Mouse (Mus musculus): ENCODE measurements around the gene Gab2. TPM values are rescaled to one million over a fixed set of nuclear protein-coding genes. Genes with fewer than 3 reads are reported as not detected.
A peak's percentile ranks its signal among the peaks of the same experiment; 100 is the strongest.
"Not testable (repeated sequence)": the region's sequence is repeated elsewhere in the genome, so short reads cannot be mapped to it uniquely, and the experiment has no call there.

Gab2 gene
- polyA plus RNA-seq, 1 experiment from 2014 or later, result 6.6 TPM

- H3K9me3 ChIP-seq (ENCODE audit: control insufficient read depth, low read length), result no peaks in the 10 kb centered on the region
- no peaks in the 10 kb centered on the region for H3K36me3 ChIP-seq (ENCODE audit: control insufficient read depth, insufficient read depth, low read length)
- H3K27me3 ChIP-seq (replicated peaks; ENCODE audit: control insufficient read depth, insufficient read depth, low read length), result no peaks in the 10 kb centered on the region
- H3K27ac ChIP-seq (ENCODE audit: low read depth, low read length), result no peak overlapping the region
- DNase-seq (ENCODE audit: low spot score), result no peak
- 47% methylated on average over 2 of the region's 2 CpGs for WGBS
- H3K4me2 ChIP-seq, result no peak overlapping the region
- H3K9ac ChIP-seq (ENCODE audit: low read depth, low read length), result no peak overlapping the region
- no peak overlapping the region for H3K4me3 ChIP-seq (ENCODE audit: low read depth, low read length)
- H3K4me1 ChIP-seq (replicated peaks; ENCODE audit: control insufficient read depth, insufficient read depth, low read length), result peaks cover 12% of the 10 kb centered on the region
- peak; percentile 81 for ATAC-seq (replicated peaks; ENCODE audit: low FRiP score)
Measured at GRCm38 (mm10) chr7:97203907-97204306, 122.5 kb downstream of the Gab2 start.

GRCm38 (mm10) chr7:97208811-97209549, 127.6 kb downstream of the Gab2 start:
- WGBS, result 41% methylated on average over 1 of the region's 1 CpGs
- Histone ChIP-seq H3K9ac (ENCODE audit: low read depth, low read length) (no peak overlapping the region), H3K27ac (ENCODE audit: low read depth, low read length) (peak overlapping the region; percentile 66), H3K27me3 (replicated peaks; ENCODE audit: control insufficient read depth, insufficient read depth, low read length) (no peaks in the 10 kb centered on the region), H3K4me1 (replicated peaks; ENCODE audit: control insufficient read depth, insufficient read depth, low read length) (peaks cover 18% of the 10 kb centered on the region), H3K4me3 (ENCODE audit: low read depth, low read length) (no peak overlapping the region), H3K36me3 (ENCODE audit: control insufficient read depth, insufficient read depth, low read length) (no peaks in the 10 kb centered on the region), H3K9me3 (ENCODE audit: control insufficient read depth, low read length) (no peaks in the 10 kb centered on the region), H3K4me2 (peak overlapping the region; percentile 26)
- DNase-seq (ENCODE audit: low spot score), result no peak
- ATAC-seq (replicated peaks; ENCODE audit: low FRiP score), result peak; percentile 78

GRCm38 (mm10) chr7:97210064-97210685, 128.8 kb downstream of the Gab2 start:
- Histone ChIP-seq H3K36me3 (ENCODE audit: control insufficient read depth, insufficient read depth, low read length) (no peaks in the 10 kb centered on the region), H3K4me1 (replicated peaks; ENCODE audit: control insufficient read depth, insufficient read depth, low read length) (peaks cover 18% of the 10 kb centered on the region), H3K9me3 (ENCODE audit: control insufficient read depth, low read length) (no peaks in the 10 kb centered on the region), H3K27ac (ENCODE audit: low read depth, low read length) (peak overlapping the region; percentile 77), H3K4me3 (ENCODE audit: low read depth, low read length) (no peak overlapping the region), H3K27me3 (replicated peaks; ENCODE audit: control insufficient read depth, insufficient read depth, low read length) (no peaks in the 10 kb centered on the region), H3K9ac (ENCODE audit: low read depth, low read length) (no peak overlapping the region), H3K4me2 (peak overlapping the region; percentile 39)
- peak; percentile 74 for ATAC-seq (replicated peaks; ENCODE audit: low FRiP score)
- DNase-seq (ENCODE audit: low spot score), result no peak

GRCm38 (mm10) chr7:97211117-97211516, 129.7 kb downstream of the Gab2 start:
- 54% methylated on average over 4 of the region's 4 CpGs for WGBS
- H3K36me3 ChIP-seq (ENCODE audit: control insufficient read depth, insufficient read depth, low read length), result no peaks in the 10 kb centered on the region
- no peak overlapping the region for H3K4me3 ChIP-seq (ENCODE audit: low read depth, low read length)
- no peak for DNase-seq (ENCODE audit: low spot score)
- peak overlapping the region; percentile 11 for H3K27ac ChIP-seq (ENCODE audit: low read depth, low read length)
- ATAC-seq (replicated peaks; ENCODE audit: low FRiP score), result no peak
- H3K9ac ChIP-seq (ENCODE audit: low read depth, low read length), result no peak overlapping the region
- no peaks in the 10 kb centered on the region for H3K27me3 ChIP-seq (replicated peaks; ENCODE audit: control insufficient read depth, insufficient read depth, low read length)
- H3K9me3 ChIP-seq (ENCODE audit: control insufficient read depth, low read length), result no peaks in the 10 kb centered on the region
- peaks cover 18% of the 10 kb centered on the region for H3K4me1 ChIP-seq (replicated peaks; ENCODE audit: control insufficient read depth, insufficient read depth, low read length)
- no peak overlapping the region for H3K4me2 ChIP-seq

GRCm38 (mm10) chr7:97223836-97224235, 142.4 kb downstream of the Gab2 start:
- Histone ChIP-seq H3K4me2 (no peak overlapping the region), H3K36me3 (ENCODE audit: control insufficient read depth, insufficient read depth, low read length) (no peaks in the 10 kb centered on the region), H3K9me3 (ENCODE audit: control insufficient read depth, low read length) (no peaks in the 10 kb centered on the region), H3K27ac (ENCODE audit: low read depth, low read length) (no peak overlapping the region), H3K9ac (ENCODE audit: low read depth, low read length) (no peak overlapping the region), H3K4me1 (replicated peaks; ENCODE audit: control insufficient read depth, insufficient read depth, low read length) (no peaks in the 10 kb centered on the region), H3K27me3 (replicated peaks; ENCODE audit: control insufficient read depth, insufficient read depth, low read length) (no peaks in the 10 kb centered on the region), H3K4me3 (ENCODE audit: low read depth, low read length) (no peak overlapping the region)
- 79% methylated on average over 2 of the region's 2 CpGs for WGBS
- DNase-seq (ENCODE audit: low spot score) (no peak), ATAC-seq (replicated peaks; ENCODE audit: low FRiP score) (no peak)

GRCm38 (mm10) chr7:97245261-97245949, 164.0 kb downstream of the Gab2 start:
- WGBS, result 91% methylated on average over 2 of the region's 2 CpGs
- H3K27me3 ChIP-seq (replicated peaks; ENCODE audit: control insufficient read depth, insufficient read depth, low read length), result no peaks in the 10 kb centered on the region
- H3K27ac ChIP-seq (ENCODE audit: low read depth, low read length), result no peak overlapping the region
- H3K4me2 ChIP-seq, result no peak overlapping the region
- H3K9me3 ChIP-seq (ENCODE audit: control insufficient read depth, low read length), result no peaks in the 10 kb centered on the region
- no peak overlapping the region for H3K4me3 ChIP-seq (ENCODE audit: low read depth, low read length)
- DNase-seq (ENCODE audit: low spot score) (no peak), ATAC-seq (replicated peaks; ENCODE audit: low FRiP score) (no peak)
- H3K9ac ChIP-seq (ENCODE audit: low read depth, low read length), result no peak overlapping the region
- no peaks in the 10 kb centered on the region for H3K36me3 ChIP-seq (ENCODE audit: control insufficient read depth, insufficient read depth, low read length)
- no peaks in the 10 kb centered on the region for H3K4me1 ChIP-seq (replicated peaks; ENCODE audit: control insufficient read depth, insufficient read depth, low read length)

- ATAC-seq (replicated peaks; ENCODE audit: low FRiP score), result not testable (repeated sequence)
- WGBS, result 78% methylated on average over 2 of the region's 2 CpGs
Measured at GRCm38 (mm10) chr7:97245950-97246578, 164.7 kb downstream of the Gab2 start.

GRCm38 (mm10) chr7:97247661-97248060, 166.3 kb downstream of the Gab2 start:
- Histone ChIP-seq H3K4me2 (no peak overlapping the region), H3K4me1 (replicated peaks; ENCODE audit: control insufficient read depth, insufficient read depth, low read length) (no peaks in the 10 kb centered on the region), H3K9me3 (ENCODE audit: control insufficient read depth, low read length) (no peaks in the 10 kb centered on the region), H3K27me3 (replicated peaks; ENCODE audit: control insufficient read depth, insufficient read depth, low read length) (no peaks in the 10 kb centered on the region), H3K27ac (ENCODE audit: low read depth, low read length) (no peak overlapping the region), H3K4me3 (ENCODE audit: low read depth, low read length) (no peak overlapping the region), H3K9ac (ENCODE audit: low read depth, low read length) (no peak overlapping the region), H3K36me3 (ENCODE audit: control insufficient read depth, insufficient read depth, low read length) (no peaks in the 10 kb centered on the region)
- DNase-seq (ENCODE audit: low spot score), result no peak
- 61% methylated on average over 1 of the region's 1 CpGs for WGBS
- ATAC-seq (replicated peaks; ENCODE audit: low FRiP score), result no peak

More at GRCm38 (mm10) chr7:97245950-97246578, 164.7 kb downstream of the Gab2 start:
- H3K4me2 ChIP-seq; H3K27ac ChIP-seq (ENCODE audit: low read depth, low read length); H3K4me3 ChIP-seq (ENCODE audit: low read depth, low read length); H3K9ac ChIP-seq (ENCODE audit: low read depth, low read length); DNase-seq (ENCODE audit: low spot score); H3K36me3 ChIP-seq (ENCODE audit: control insufficient read depth, insufficient read depth, low read length); H3K27me3 ChIP-seq (replicated peaks; ENCODE audit: control insufficient read depth, insufficient read depth, low read length); H3K9me3 ChIP-seq (ENCODE audit: control insufficient read depth, low read length); H3K4me1 ChIP-seq (replicated peaks; ENCODE audit: control insufficient read depth, insufficient read depth, low read length): not testable (repeated sequence)

Measured in liver, embryonic 11.5 days (tissue).